Mouse (Mus musculus) limb, embryonic 13.5 days (tissue): ENCODE results near the gene Atp1a1. TPM values are rescaled to one million over a fixed set of nuclear protein-coding genes. Genes with fewer than 3 reads are reported as not detected.
A peak's percentile ranks its signal among the peaks of the same experiment; 100 is the strongest.

Experiments used
- ATAC-seq: fragments of 200-750 bp; cut with Nextera tagmentation; 2 replicates; pipeline ENCODE4 v1.8.0; 2017; ENCODE audit warnings: low read depth, moderate number of reproducible peaks, moderate TSS enrichment; ENCODE audit not compliant: low FRiP score
- H3K27ac ChIP-seq: fragments of 300-500 bp; sonication (generic); 2 replicates; pipeline ENCODE4 v1.5.1; 2015; ENCODE audit warnings: inconsistent platforms, mild to moderate bottlenecking, moderate library complexity
- H3K27me3 ChIP-seq: fragments of 300-500 bp; sonication (generic); 2 replicates; pipeline ENCODE4 v1.6.1; 2015; ENCODE audit warnings: mild to moderate bottlenecking, inconsistent platforms
- H3K36me3 ChIP-seq: fragments of 300-500 bp; sonication (generic); 2 replicates; pipeline ENCODE4 v1.6.1; 2015; ENCODE audit warnings: inconsistent platforms, mild to moderate bottlenecking, moderate library complexity
- H3K4me1 ChIP-seq: fragments of 300-500 bp; sonication (generic); 2 replicates; pipeline ENCODE4 v1.6.1; 2015; ENCODE audit warnings: inconsistent platforms
- H3K4me2 ChIP-seq: fragments of 300-500 bp; sonication (generic); replicated peaks from 2 replicates; pipeline ENCODE4 v1.6.1; 2015; ENCODE audit warnings: inconsistent platforms, mild to moderate bottlenecking, moderate library complexity
- H3K4me3 ChIP-seq: fragments of 300-500 bp; sonication (generic); 2 replicates; pipeline ENCODE4 v1.5.1; 2015; ENCODE audit warnings: moderate library complexity, mild to moderate bottlenecking, inconsistent platforms
- H3K9ac ChIP-seq: fragments of 300-500 bp; sonication (generic); 2 replicates; pipeline ENCODE4 v1.6.1; 2015; ENCODE audit warnings: mild to moderate bottlenecking, inconsistent platforms
- H3K9me3 ChIP-seq: fragments of 300-500 bp; sonication (generic); 2 replicates; pipeline ENCODE4 v1.6.1; 2016; ENCODE audit warnings: inconsistent platforms
- WGBS: fragments of 180-500 bp; shearing (Covaris S2); methylation state at CpG from one replicate; pipeline ENCODE4 v1.1.7; 2015; 5-methylcytosine and 5-hydroxymethylcytosine counted together
- polyA plus RNA-seq: library from polyadenylated mRNA; unstranded; fragments of >200 nt; fragmentation: Nextera tagmentation; extraction: Ambion mirVana; gene quantifications from 2 replicates; pipeline ENCODE4 v1.2.1, GENCODE M21; 2015

Gene Atp1a1
- 59.6 and 63.5 TPM in 2 replicates for polyA plus RNA-seq

DNA sequence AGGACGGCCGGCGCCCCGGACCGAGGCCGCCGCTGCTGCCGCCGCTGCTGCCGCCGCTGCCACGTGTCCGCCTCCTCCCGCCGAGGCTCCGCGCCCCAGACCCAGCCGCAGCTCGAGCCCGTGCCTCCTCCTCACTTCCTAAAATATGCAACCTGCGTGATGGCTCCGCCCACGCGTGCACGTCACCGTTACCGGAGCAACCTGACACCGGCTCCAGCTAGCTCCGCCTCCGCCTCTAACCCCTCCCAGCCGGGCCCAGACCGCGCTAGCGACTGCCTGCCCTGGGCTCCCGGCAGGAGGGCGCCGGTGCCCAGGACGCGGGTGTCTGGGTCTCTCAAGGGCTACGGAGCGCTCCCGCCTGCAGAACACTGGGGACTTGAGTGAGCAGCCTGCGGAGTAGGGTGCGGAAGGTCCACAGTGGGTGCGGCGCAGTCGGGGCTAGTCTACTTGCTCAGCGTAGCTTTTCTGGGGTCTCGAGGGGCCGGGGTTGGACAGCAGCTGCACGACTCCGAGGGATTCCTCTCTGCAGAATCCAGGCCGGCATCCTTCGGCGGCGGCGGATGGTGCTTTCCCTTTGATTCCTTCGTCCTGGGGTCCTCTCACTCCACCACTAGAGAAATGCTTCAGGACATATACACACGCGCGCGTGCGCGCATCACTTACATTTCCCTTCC lies at the start of gene Atp1a1:
Gene Atp1a1, minus strand, starts transcription at position 135 of the 674 bp plus-strand sequence.
- H3K27ac ChIP-seq, result peak within 1 kb of the TSS; percentile 96
- no peaks in the 10 kb centered on the region for H3K27me3 ChIP-seq
- no peaks in the 10 kb centered on the region for H3K9me3 ChIP-seq
- WGBS, result under 1% methylated on average over 64 of the region's 64 CpGs
- ATAC-seq, result peak; percentile 97
- peak within 1 kb of the TSS; percentile 94 for H3K4me3 ChIP-seq
- no peaks in the 10 kb centered on the region for H3K36me3 ChIP-seq
- peak within 1 kb of the TSS; percentile 95 for H3K9ac ChIP-seq
- H3K4me1 ChIP-seq, result peaks cover 52% of the 10 kb centered on the region
- H3K4me2 ChIP-seq, result peak within 1 kb of the TSS; percentile 84

DNA sequence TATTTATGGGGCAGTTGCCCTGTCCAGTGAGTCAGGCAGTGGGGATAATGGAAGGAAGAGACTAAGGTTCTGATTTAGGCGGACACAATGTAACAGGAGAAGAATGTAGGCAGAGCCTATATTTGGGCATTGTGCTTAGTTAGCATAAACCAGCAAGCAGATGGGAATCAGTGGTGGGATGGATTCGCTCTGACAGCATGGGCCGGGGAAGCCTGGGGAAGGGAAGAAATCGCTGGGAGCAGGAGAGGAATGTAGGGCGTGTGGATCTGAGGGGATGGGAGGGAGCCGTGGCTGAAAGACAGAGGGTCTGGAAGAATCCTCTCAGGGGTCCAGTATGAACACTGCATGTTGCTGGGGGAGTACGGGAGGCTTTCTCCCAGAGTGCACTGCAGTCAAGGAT lies 49.0 kb upstream of the Atp1a1 start:
- H3K36me3 ChIP-seq, result no peaks in the 10 kb centered on the region
- no peak overlapping the region for H3K27ac ChIP-seq
- H3K9me3 ChIP-seq, result no peaks in the 10 kb centered on the region
- H3K4me2 ChIP-seq, result no peak overlapping the region
- no peak overlapping the region for H3K9ac ChIP-seq
- ATAC-seq, result no peak
- H3K4me3 ChIP-seq, result no peak overlapping the region
- 45% methylated on average over 7 of the region's 7 CpGs for WGBS
- no peaks in the 10 kb centered on the region for H3K4me1 ChIP-seq
- H3K27me3 ChIP-seq, result no peaks in the 10 kb centered on the region

- H3K36me3 ChIP-seq, result no peaks in the 10 kb centered on the region
- WGBS, result 47% methylated on average over 2 of the region's 2 CpGs
- H3K27me3 ChIP-seq, result no peaks in the 10 kb centered on the region
- ATAC-seq, result no peak
- no peak overlapping the region for H3K4me3 ChIP-seq
- H3K9me3 ChIP-seq, result no peaks in the 10 kb centered on the region
- H3K4me1 ChIP-seq, result no peaks in the 10 kb centered on the region
- no peak overlapping the region for H3K9ac ChIP-seq
- H3K27ac ChIP-seq, result no peak overlapping the region
- H3K4me2 ChIP-seq, result no peak overlapping the region
These were observed 48.5 kb upstream of the Atp1a1 start for GRCm38 (mm10) chr3:101652967-101653366.

DNA sequence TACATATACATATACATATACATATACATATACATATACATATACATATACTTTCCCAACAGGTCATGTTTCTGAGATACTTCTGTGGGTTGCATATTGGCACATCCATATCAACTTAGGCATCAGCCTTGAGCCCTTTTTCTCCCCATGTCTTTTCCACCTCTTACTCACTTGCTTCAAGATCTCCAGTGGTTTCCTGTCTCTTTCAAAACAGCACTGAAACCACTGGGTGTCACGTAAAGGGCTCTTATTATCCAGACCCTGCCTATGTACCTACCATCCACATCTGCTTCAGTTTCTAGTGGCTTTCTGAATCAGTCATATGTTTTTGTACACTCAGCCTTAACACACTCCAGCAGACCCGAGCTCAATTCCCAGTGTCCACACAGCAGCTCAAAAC lies 45.8 kb upstream of the Atp1a1 start:
- no peak overlapping the region for H3K9ac ChIP-seq
- H3K36me3 ChIP-seq, result no peaks in the 10 kb centered on the region
- no peak overlapping the region for H3K4me2 ChIP-seq
- no peaks in the 10 kb centered on the region for H3K9me3 ChIP-seq
- H3K4me1 ChIP-seq, result no peaks in the 10 kb centered on the region
- H3K4me3 ChIP-seq, result no peak overlapping the region
- ATAC-seq, result no peak
- no peak overlapping the region for H3K27ac ChIP-seq
- 64% methylated on average over 2 of the region's 2 CpGs for WGBS
- no peaks in the 10 kb centered on the region for H3K27me3 ChIP-seq

DNA sequence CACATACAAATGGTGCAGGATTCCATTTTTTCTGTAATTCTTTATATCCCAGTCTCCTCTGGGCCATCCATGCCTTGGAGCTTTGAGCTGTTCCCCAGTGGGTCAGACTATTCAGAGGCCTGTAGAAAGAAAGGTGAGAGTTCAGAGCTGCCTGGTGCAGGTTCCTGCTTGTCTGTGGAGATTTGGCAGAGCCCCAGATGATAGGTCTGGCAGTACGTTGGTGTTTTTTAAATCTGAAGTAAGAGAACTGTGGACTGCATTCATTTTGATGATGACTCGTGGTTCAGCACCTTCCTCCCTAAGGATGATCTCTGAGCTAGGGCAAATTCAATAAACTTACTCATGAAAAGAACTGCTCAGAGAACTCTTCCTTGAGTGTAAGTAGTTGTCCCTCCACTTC lies 44.8 kb upstream of the Atp1a1 start:
- Histone ChIP-seq H3K36me3 (no peaks in the 10 kb centered on the region), H3K9ac (no peak overlapping the region), H3K27ac (no peak overlapping the region), H3K4me2 (no peak overlapping the region), H3K4me1 (no peaks in the 10 kb centered on the region), H3K4me3 (no peak overlapping the region), H3K9me3 (no peaks in the 10 kb centered on the region), H3K27me3 (no peaks in the 10 kb centered on the region)
- ATAC-seq, result no peak
- 66% methylated on average over 2 of the region's 2 CpGs for WGBS

DNA sequence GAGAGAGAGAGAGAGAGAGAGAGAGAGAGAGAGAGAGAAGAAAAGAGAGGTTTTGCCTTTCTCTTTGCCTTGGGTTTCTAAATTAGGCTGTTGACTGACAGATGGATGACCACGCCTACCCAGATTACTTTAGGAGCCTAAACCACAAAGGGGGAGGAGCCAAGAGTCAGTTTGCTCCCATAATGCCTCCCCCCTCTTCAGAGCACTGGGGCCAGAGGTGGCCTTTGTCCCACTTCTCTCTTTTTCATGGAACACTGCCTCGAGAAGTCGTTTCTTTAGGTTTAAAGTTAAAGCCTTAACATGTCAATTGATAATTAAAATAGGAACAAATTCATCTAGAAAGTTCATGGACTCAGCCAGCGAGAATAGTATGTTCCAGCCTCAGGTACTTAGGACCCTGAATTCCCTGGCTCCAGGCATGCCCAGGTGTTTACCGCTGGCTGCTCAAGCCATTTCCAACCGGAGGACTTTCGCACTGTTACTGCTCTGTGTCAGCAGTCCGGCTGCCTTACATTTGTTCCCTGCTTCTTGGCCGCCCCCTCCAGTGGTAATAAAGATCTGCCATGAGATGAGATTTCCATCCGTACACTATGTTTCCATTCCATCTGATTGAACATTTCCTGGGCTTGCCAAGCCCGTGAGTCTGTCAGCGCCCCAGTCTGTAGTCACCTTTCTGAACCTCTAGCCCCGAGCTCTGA lies 43.8 kb upstream of the Atp1a1 start:
- 0 out of 2 replicates have a peak, but pooled peaks have one; percentile 44 for ATAC-seq

DNA sequence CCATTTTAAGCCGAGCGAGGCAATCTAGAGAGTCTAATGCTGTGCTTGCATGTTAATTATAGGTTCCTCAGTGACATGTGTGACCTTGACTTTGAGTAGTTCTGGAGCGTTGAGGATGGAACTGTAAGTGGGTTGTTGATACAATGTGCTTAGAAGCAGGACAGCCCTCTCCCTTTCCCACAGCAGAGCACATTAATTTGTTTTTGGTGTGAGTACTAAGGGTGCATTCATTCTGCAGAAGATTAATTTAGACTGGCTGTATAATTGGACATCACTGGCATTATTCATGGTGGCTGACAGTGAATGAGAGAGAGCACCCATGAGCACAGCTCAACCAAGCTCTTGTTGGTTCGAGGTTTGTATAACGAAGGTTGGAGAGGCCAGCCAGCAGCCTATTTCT lies 42.3 kb upstream of the Atp1a1 start:
- Histone ChIP-seq H3K9me3 (no peaks in the 10 kb centered on the region), H3K9ac (no peak overlapping the region), H3K4me1 (peaks cover 6% of the 10 kb centered on the region; the same call in 1 of the 2 replicates), H3K4me3 (no peak overlapping the region), H3K27me3 (no peaks in the 10 kb centered on the region), H3K36me3 (no peaks in the 10 kb centered on the region), H3K4me2 (no peak overlapping the region), H3K27ac (no peak overlapping the region)
- ATAC-seq, result no peak
- WGBS, result 76% methylated on average over 5 of the region's 5 CpGs

More for the DNA sequence above, 43.8 kb upstream of the Atp1a1 start:
- H3K4me1 ChIP-seq, result no peaks in the 10 kb centered on the region
- H3K27ac ChIP-seq, result no peak overlapping the region
- H3K4me2 ChIP-seq, result no peak overlapping the region
- WGBS, result 54% methylated on average over 13 of the region's 13 CpGs
- no peaks in the 10 kb centered on the region for H3K9me3 ChIP-seq
- no peaks in the 10 kb centered on the region for H3K36me3 ChIP-seq
- H3K9ac ChIP-seq, result no peak overlapping the region
- no peak overlapping the region for H3K4me3 ChIP-seq
- no peaks in the 10 kb centered on the region for H3K27me3 ChIP-seq

DNA sequence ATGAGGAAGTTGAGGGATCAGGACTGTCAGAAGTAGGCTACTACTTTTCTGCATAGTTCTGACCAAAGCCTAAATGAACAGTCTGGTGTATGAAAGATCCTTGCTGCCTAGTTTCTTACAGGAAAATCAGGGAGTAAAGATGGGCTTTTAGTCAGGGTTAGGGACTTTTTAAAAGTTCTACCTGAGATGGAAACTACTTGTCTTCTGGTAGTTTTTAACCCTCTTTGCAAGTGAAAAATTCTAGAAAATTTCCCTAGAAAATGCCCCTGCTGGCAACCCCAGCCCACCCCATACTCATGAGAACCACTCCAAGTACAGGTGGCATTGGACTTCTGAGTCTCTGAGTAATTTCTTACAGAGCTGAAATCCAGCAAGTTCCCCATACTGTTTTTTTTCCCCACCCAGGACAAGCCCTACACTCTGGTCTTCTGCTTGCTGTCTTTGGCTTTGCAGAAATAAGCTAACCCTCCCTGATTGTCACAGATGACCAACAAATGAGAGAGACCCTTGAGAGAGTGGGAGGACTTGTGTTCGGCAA lies 41.2 kb upstream of the Atp1a1 start:
- Histone ChIP-seq H3K9ac (no peak overlapping the region), H3K27me3 (no peaks in the 10 kb centered on the region), H3K4me2 (no peak overlapping the region), H3K27ac (no peak overlapping the region), H3K4me3 (no peak overlapping the region), H3K4me1 (peaks cover 6% of the 10 kb centered on the region; the same call in 1 of the 2 replicates), H3K36me3 (no peaks in the 10 kb centered on the region), H3K9me3 (no peaks in the 10 kb centered on the region)
- no peak for ATAC-seq
- WGBS, result 88% methylated on average over 1 of the region's 1 CpGs

- Histone ChIP-seq H3K9ac (no peak overlapping the region), H3K4me2 (no peak overlapping the region), H3K4me3 (no peak overlapping the region), H3K9me3 (no peaks in the 10 kb centered on the region), H3K27ac (no peak overlapping the region), H3K4me1 (peaks cover 6% of the 10 kb centered on the region; the same call in 1 of the 2 replicates), H3K27me3 (no peaks in the 10 kb centered on the region), H3K36me3 (no peaks in the 10 kb centered on the region)
- 72% methylated on average over 4 of the region's 4 CpGs for WGBS
- ATAC-seq, result no peak
These were observed 39.7 kb upstream of the Atp1a1 start for GRCm38 (mm10) chr3:101644062-101644802.

DNA sequence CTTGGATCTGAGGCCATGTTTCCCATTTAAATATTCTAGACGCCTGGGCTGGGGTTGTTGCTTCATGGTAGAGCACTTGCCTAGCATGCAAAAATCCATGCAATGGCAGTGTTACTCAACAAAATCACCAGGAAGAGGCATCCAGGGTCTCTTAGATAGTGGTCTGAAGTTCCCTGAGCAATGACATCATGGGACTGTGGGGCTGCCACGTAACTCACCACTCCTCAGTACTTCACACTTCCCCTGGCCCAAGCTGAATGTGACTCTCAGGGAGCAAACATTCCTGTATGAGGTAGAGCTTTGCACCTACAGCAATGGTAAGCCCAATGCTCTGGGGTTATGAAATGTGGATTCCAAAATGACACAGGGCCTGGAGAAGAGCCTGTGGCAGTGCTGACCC lies 38.8 kb upstream of the Atp1a1 start:
- peaks cover 6% of the 10 kb centered on the region; the same call in 1 of the 2 replicates for H3K4me1 ChIP-seq
- no peak overlapping the region for H3K4me2 ChIP-seq
- ATAC-seq, result no peak
- H3K9me3 ChIP-seq, result no peaks in the 10 kb centered on the region
- 79% methylated on average over 2 of the region's 2 CpGs for WGBS
- no peak overlapping the region for H3K4me3 ChIP-seq
- H3K27me3 ChIP-seq, result no peaks in the 10 kb centered on the region
- H3K27ac ChIP-seq, result no peak overlapping the region
- H3K9ac ChIP-seq, result no peak overlapping the region
- H3K36me3 ChIP-seq, result no peaks in the 10 kb centered on the region

- Histone ChIP-seq H3K9ac (no peak overlapping the region), H3K36me3 (no peaks in the 10 kb centered on the region), H3K9me3 (no peaks in the 10 kb centered on the region), H3K27me3 (no peaks in the 10 kb centered on the region), H3K4me3 (no peak overlapping the region), H3K4me2 (no peak overlapping the region), H3K27ac (no peak overlapping the region), H3K4me1 (peaks cover 11% of the 10 kb centered on the region)
- no peak for ATAC-seq
- 73% methylated on average over 2 of the region's 2 CpGs for WGBS
These were observed 33.7 kb upstream of the Atp1a1 start for GRCm38 (mm10) chr3:101638223-101638622.

GRCm38 (mm10) chr3:101636510-101636909 lies 32.0 kb upstream of the Atp1a1 start:
- Histone ChIP-seq H3K36me3 (no peaks in the 10 kb centered on the region), H3K9ac (no peak overlapping the region), H3K4me3 (no peak overlapping the region), H3K4me2 (no peak overlapping the region), H3K27ac (no peak overlapping the region), H3K27me3 (no peaks in the 10 kb centered on the region), H3K4me1 (peaks cover 5% of the 10 kb centered on the region; the same call in 1 of the 2 replicates), H3K9me3 (no peaks in the 10 kb centered on the region)
- no peak for ATAC-seq
- WGBS, result 85% methylated on average over 7 of the region's 7 CpGs
